Mouse (Mus musculus): ENCODE measurements around the gene Lamtor3. TPM values are rescaled to one million over a fixed set of nuclear protein-coding genes. Genes with fewer than 3 reads are reported as not detected.
"Not testable (repeated sequence)": the region's sequence is repeated elsewhere in the genome, so short reads cannot be mapped to it uniquely, and the experiment has no call there.

Lamtor3 gene
- polyA plus RNA-seq, 1 experiment = 52.1 TPM

- Histone ChIP-seq H3K27ac (replicated peaks; ENCODE audit: low read depth, low read length) (0 out of 2 replicates have a peak overlapping the region, but pooled peaks have one; percentile 21), H3K4me3 (ENCODE audit: insufficient read depth, low read depth, low read length) (no peak overlapping the region), H3K4me1 (ENCODE audit: control insufficient read depth, insufficient read depth, insufficient read length, low read length) (no peaks in the 10 kb centered on the region)
Measured at GRCm38 (mm10) chr3:137946827-137947226, 28.5 kb downstream of the Lamtor3 start.

GRCm38 (mm10) chr3:137947525-137947924 is 29.2 kb downstream of the Lamtor3 start:
- Histone ChIP-seq H3K4me3 (ENCODE audit: insufficient read depth, low read depth, low read length) (no peak overlapping the region), H3K4me1 (ENCODE audit: control insufficient read depth, insufficient read depth, insufficient read length, low read length) (no peaks in the 10 kb centered on the region), H3K27ac (replicated peaks; ENCODE audit: low read depth, low read length) (no peak overlapping the region)

GRCm38 (mm10) chr3:137950191-137950885 is 32.0 kb downstream of the Lamtor3 start:
- H3K4me1 ChIP-seq (ENCODE audit: control insufficient read depth, insufficient read depth, insufficient read length, low read length) = no peaks in the 10 kb centered on the region
- H3K4me3 ChIP-seq (ENCODE audit: insufficient read depth, low read depth, low read length) = no peak overlapping the region
- peak overlapping the region; percentile 21; the same call in 1 of the 2 replicates for H3K27ac ChIP-seq (replicated peaks; ENCODE audit: low read depth, low read length)

GRCm38 (mm10) chr3:137951302-137951701 is 33.0 kb downstream of the Lamtor3 start:
- not testable (repeated sequence) for H3K4me1 ChIP-seq (ENCODE audit: control insufficient read depth, insufficient read depth, insufficient read length, low read length); H3K4me3 ChIP-seq (ENCODE audit: insufficient read depth, low read depth, low read length); H3K27ac ChIP-seq (replicated peaks; ENCODE audit: low read depth, low read length)

- H3K4me3 ChIP-seq (ENCODE audit: insufficient read depth, low read depth, low read length) = no peak overlapping the region
- no peaks in the 10 kb centered on the region for H3K4me1 ChIP-seq (ENCODE audit: control insufficient read depth, insufficient read depth, insufficient read length, low read length)
- H3K27ac ChIP-seq (replicated peaks; ENCODE audit: low read depth, low read length) = peak overlapping the region; percentile 58
Measured at GRCm38 (mm10) chr3:137951819-137952218, 33.5 kb downstream of the Lamtor3 start.

GRCm38 (mm10) chr3:137952225-137952913 is 34.1 kb downstream of the Lamtor3 start:
- Histone ChIP-seq H3K4me1 (ENCODE audit: control insufficient read depth, insufficient read depth, insufficient read length, low read length) (no peaks in the 10 kb centered on the region), H3K4me3 (ENCODE audit: insufficient read depth, low read depth, low read length) (no peak overlapping the region), H3K27ac (replicated peaks; ENCODE audit: low read depth, low read length) (peak overlapping the region; percentile 58; the same call in 1 of the 2 replicates)

GRCm38 (mm10) chr3:137952914-137953880 is 34.9 kb downstream of the Lamtor3 start:
- Histone ChIP-seq H3K4me1 (ENCODE audit: control insufficient read depth, insufficient read depth, insufficient read length, low read length) (no peaks in the 10 kb centered on the region), H3K4me3 (ENCODE audit: insufficient read depth, low read depth, low read length) (no peak overlapping the region), H3K27ac (replicated peaks; ENCODE audit: low read depth, low read length) (peak overlapping the region; percentile 56)

- no peak overlapping the region for H3K4me3 ChIP-seq (ENCODE audit: insufficient read depth, low read depth, low read length)
- no peaks in the 10 kb centered on the region for H3K4me1 ChIP-seq (ENCODE audit: control insufficient read depth, insufficient read depth, insufficient read length, low read length)
- H3K27ac ChIP-seq (replicated peaks; ENCODE audit: low read depth, low read length) = no peak overlapping the region
Measured at GRCm38 (mm10) chr3:137954256-137954916, 36.1 kb downstream of the Lamtor3 start.

GRCm38 (mm10) chr3:137955560-137956081 is 37.3 kb downstream of the Lamtor3 start:
- H3K27ac ChIP-seq (replicated peaks; ENCODE audit: low read depth, low read length) = no peak overlapping the region
- no peak overlapping the region for H3K4me3 ChIP-seq (ENCODE audit: insufficient read depth, low read depth, low read length)
- H3K4me1 ChIP-seq (ENCODE audit: control insufficient read depth, insufficient read depth, insufficient read length, low read length) = no peaks in the 10 kb centered on the region

- no peak overlapping the region for H3K4me3 ChIP-seq (ENCODE audit: insufficient read depth, low read depth, low read length)
- H3K4me1 ChIP-seq (ENCODE audit: control insufficient read depth, insufficient read depth, insufficient read length, low read length) = no peaks in the 10 kb centered on the region
- no peak overlapping the region for H3K27ac ChIP-seq (replicated peaks; ENCODE audit: low read depth, low read length)
Measured at GRCm38 (mm10) chr3:137957864-137958263, 39.6 kb downstream of the Lamtor3 start.

- Histone ChIP-seq H3K27ac (replicated peaks; ENCODE audit: low read depth, low read length) (no peak overlapping the region), H3K4me1 (ENCODE audit: control insufficient read depth, insufficient read depth, insufficient read length, low read length) (no peaks in the 10 kb centered on the region), H3K4me3 (ENCODE audit: insufficient read depth, low read depth, low read length) (no peak overlapping the region)
Measured at GRCm38 (mm10) chr3:137958352-137958751, 40.0 kb downstream of the Lamtor3 start.

GRCm38 (mm10) chr3:137959456-137959855 is 41.1 kb downstream of the Lamtor3 start:
- Histone ChIP-seq H3K4me1 (ENCODE audit: control insufficient read depth, insufficient read depth, insufficient read length, low read length) (no peaks in the 10 kb centered on the region), H3K27ac (replicated peaks; ENCODE audit: low read depth, low read length) (no peak overlapping the region), H3K4me3 (ENCODE audit: insufficient read depth, low read depth, low read length) (no peak overlapping the region)

GRCm38 (mm10) chr3:137961736-137962385 is 43.6 kb downstream of the Lamtor3 start:
- H3K4me3 ChIP-seq (ENCODE audit: insufficient read depth, low read depth, low read length) = no peak overlapping the region
- no peak overlapping the region for H3K27ac ChIP-seq (replicated peaks; ENCODE audit: low read depth, low read length)
- H3K4me1 ChIP-seq (ENCODE audit: control insufficient read depth, insufficient read depth, insufficient read length, low read length) = no peaks in the 10 kb centered on the region

GRCm38 (mm10) chr3:137963508-137963907 is 45.2 kb downstream of the Lamtor3 start:
- H3K27ac ChIP-seq (replicated peaks; ENCODE audit: low read depth, low read length) = no peak overlapping the region
- no peak overlapping the region for H3K4me3 ChIP-seq (ENCODE audit: insufficient read depth, low read depth, low read length)
- H3K4me1 ChIP-seq (ENCODE audit: control insufficient read depth, insufficient read depth, insufficient read length, low read length) = no peaks in the 10 kb centered on the region
